Mouse (Mus musculus): ENCODE results near the gene Gm6899. TPM values are rescaled to one million over a fixed set of nuclear protein-coding genes. Genes with fewer than 3 reads are reported as not detected.

Gm6899 gene
- polyA plus RNA-seq, 1 experiment from 2014 or later: 0.33 TPM

GRCm38 (mm10) chr11:26596186-26596585 is 3.1 kb downstream of the Gm6899 start:
- no peaks in the 10 kb centered on the region for H3K27me3 ChIP-seq (ENCODE audit: control insufficient read depth, insufficient read depth, low read depth, low read length)
- no peaks in the 10 kb centered on the region for H3K36me3 ChIP-seq (ENCODE audit: control insufficient read depth, insufficient read depth)
- no peak overlapping the region for H3K4me3 ChIP-seq (ENCODE audit: low read depth, low read length)
- peak overlapping the region; percentile 48 for H3K27ac ChIP-seq (ENCODE audit: low read length)
- no peak overlapping the region for H3K4me2 ChIP-seq (ENCODE audit: low read depth, low read length)
- ATAC-seq (ENCODE audit: low read depth): no peak
- H3K9ac ChIP-seq (ENCODE audit: low read depth, low read length): no peak overlapping the region
- no peaks in the 10 kb centered on the region for H3K9me3 ChIP-seq (replicated peaks; ENCODE audit: control insufficient read depth, low read length)
- 77% methylated on average over 1 of the region's 1 CpGs for WGBS (ENCODE audit: insufficient replicate concordance)
- H3K4me1 ChIP-seq (ENCODE audit: control insufficient read depth, low read depth, low read length): peaks cover 39% of the 10 kb centered on the region

- no peak overlapping the region for H3K4me3 ChIP-seq (ENCODE audit: low read depth, low read length)
- no peaks in the 10 kb centered on the region for H3K27me3 ChIP-seq (ENCODE audit: control insufficient read depth, insufficient read depth, low read depth, low read length)
- no peaks in the 10 kb centered on the region for H3K9me3 ChIP-seq (replicated peaks; ENCODE audit: control insufficient read depth, low read length)
- 38% methylated on average over 6 of the region's 6 CpGs for WGBS (ENCODE audit: insufficient replicate concordance)
- peaks cover 39% of the 10 kb centered on the region for H3K4me1 ChIP-seq (ENCODE audit: control insufficient read depth, low read depth, low read length)
- peak overlapping the region; percentile 30 for H3K27ac ChIP-seq (ENCODE audit: low read length)
- ATAC-seq (ENCODE audit: low read depth): no peak
- H3K36me3 ChIP-seq (ENCODE audit: control insufficient read depth, insufficient read depth): no peaks in the 10 kb centered on the region
- no peak overlapping the region for H3K9ac ChIP-seq (ENCODE audit: low read depth, low read length)
- H3K4me2 ChIP-seq (ENCODE audit: low read depth, low read length): peak overlapping the region; percentile 15; the same call in 1 of the 2 replicates
These were observed 4.1 kb downstream of the Gm6899 start for GRCm38 (mm10) chr11:26597145-26597544.

- Histone ChIP-seq H3K27ac (ENCODE audit: low read length) (no peak overlapping the region), H3K9me3 (replicated peaks; ENCODE audit: control insufficient read depth, low read length) (no peaks in the 10 kb centered on the region), H3K9ac (ENCODE audit: low read depth, low read length) (no peak overlapping the region), H3K36me3 (ENCODE audit: control insufficient read depth, insufficient read depth) (no peaks in the 10 kb centered on the region), H3K27me3 (ENCODE audit: control insufficient read depth, insufficient read depth, low read depth, low read length) (no peaks in the 10 kb centered on the region), H3K4me1 (ENCODE audit: control insufficient read depth, low read depth, low read length) (peaks cover 34% of the 10 kb centered on the region), H3K4me2 (ENCODE audit: low read depth, low read length) (no peak overlapping the region), H3K4me3 (ENCODE audit: low read depth, low read length) (no peak overlapping the region)
- ATAC-seq (ENCODE audit: low read depth): no peak
- WGBS (ENCODE audit: insufficient replicate concordance): 74% methylated on average over 6 of the region's 6 CpGs
These were observed 4.7 kb downstream of the Gm6899 start for GRCm38 (mm10) chr11:26597761-26598160.

GRCm38 (mm10) chr11:26598876-26599275 is 5.8 kb downstream of the Gm6899 start:
- Histone ChIP-seq H3K9ac (ENCODE audit: low read depth, low read length) (no peak overlapping the region), H3K4me3 (ENCODE audit: low read depth, low read length) (no peak overlapping the region), H3K4me1 (ENCODE audit: control insufficient read depth, low read depth, low read length) (peaks cover 34% of the 10 kb centered on the region), H3K9me3 (replicated peaks; ENCODE audit: control insufficient read depth, low read length) (no peaks in the 10 kb centered on the region), H3K27ac (ENCODE audit: low read length) (peak overlapping the region; percentile 63), H3K36me3 (ENCODE audit: control insufficient read depth, insufficient read depth) (no peaks in the 10 kb centered on the region), H3K4me2 (ENCODE audit: low read depth, low read length) (peak overlapping the region; percentile 26; the same call in 1 of the 2 replicates), H3K27me3 (ENCODE audit: control insufficient read depth, insufficient read depth, low read depth, low read length) (no peaks in the 10 kb centered on the region)
- peak; percentile 82 for ATAC-seq (ENCODE audit: low read depth)
- WGBS (ENCODE audit: insufficient replicate concordance): 15% methylated on average over 1 of the region's 1 CpGs

GRCm38 (mm10) chr11:26600692-26601091 is 7.7 kb downstream of the Gm6899 start:
- Histone ChIP-seq H3K27ac (ENCODE audit: low read length) (no peak overlapping the region), H3K4me3 (ENCODE audit: low read depth, low read length) (no peak overlapping the region), H3K27me3 (ENCODE audit: control insufficient read depth, insufficient read depth, low read depth, low read length) (no peaks in the 10 kb centered on the region), H3K9me3 (replicated peaks; ENCODE audit: control insufficient read depth, low read length) (no peaks in the 10 kb centered on the region), H3K4me1 (ENCODE audit: control insufficient read depth, low read depth, low read length) (peaks cover 25% of the 10 kb centered on the region), H3K4me2 (ENCODE audit: low read depth, low read length) (no peak overlapping the region), H3K36me3 (ENCODE audit: control insufficient read depth, insufficient read depth) (no peaks in the 10 kb centered on the region), H3K9ac (ENCODE audit: low read depth, low read length) (no peak overlapping the region)
- 46% methylated on average over 4 of the region's 4 CpGs for WGBS (ENCODE audit: insufficient replicate concordance)
- no peak for ATAC-seq (ENCODE audit: low read depth)

- no peak overlapping the region for H3K4me3 ChIP-seq (ENCODE audit: low read depth, low read length)
- no peak overlapping the region for H3K4me2 ChIP-seq (ENCODE audit: low read depth, low read length)
- WGBS (ENCODE audit: insufficient replicate concordance): 60% methylated on average over 2 of the region's 2 CpGs
- H3K9me3 ChIP-seq (replicated peaks; ENCODE audit: control insufficient read depth, low read length): no peaks in the 10 kb centered on the region
- no peak overlapping the region for H3K27ac ChIP-seq (ENCODE audit: low read length)
- no peak for ATAC-seq (ENCODE audit: low read depth)
- H3K4me1 ChIP-seq (ENCODE audit: control insufficient read depth, low read depth, low read length): peaks cover 23% of the 10 kb centered on the region
- H3K9ac ChIP-seq (ENCODE audit: low read depth, low read length): no peak overlapping the region
- H3K27me3 ChIP-seq (ENCODE audit: control insufficient read depth, insufficient read depth, low read depth, low read length): no peaks in the 10 kb centered on the region
- H3K36me3 ChIP-seq (ENCODE audit: control insufficient read depth, insufficient read depth): no peaks in the 10 kb centered on the region
These were observed 8.6 kb downstream of the Gm6899 start for GRCm38 (mm10) chr11:26601571-26602175.

GRCm38 (mm10) chr11:26604061-26604655 is 11.1 kb downstream of the Gm6899 start:
- 68% methylated on average over 1 of the region's 1 CpGs for WGBS (ENCODE audit: insufficient replicate concordance)
- H3K4me2 ChIP-seq (ENCODE audit: low read depth, low read length): no peak overlapping the region
- no peaks in the 10 kb centered on the region for H3K36me3 ChIP-seq (ENCODE audit: control insufficient read depth, insufficient read depth)
- peaks cover 4% of the 10 kb centered on the region; the same call in 1 of the 2 replicates for H3K4me1 ChIP-seq (ENCODE audit: control insufficient read depth, low read depth, low read length)
- H3K9me3 ChIP-seq (replicated peaks; ENCODE audit: control insufficient read depth, low read length): no peaks in the 10 kb centered on the region
- H3K4me3 ChIP-seq (ENCODE audit: low read depth, low read length): no peak overlapping the region
- H3K27ac ChIP-seq (ENCODE audit: low read length): no peak overlapping the region
- no peak overlapping the region for H3K9ac ChIP-seq (ENCODE audit: low read depth, low read length)
- no peaks in the 10 kb centered on the region for H3K27me3 ChIP-seq (ENCODE audit: control insufficient read depth, insufficient read depth, low read depth, low read length)
- no peak for ATAC-seq (ENCODE audit: low read depth)

GRCm38 (mm10) chr11:26608795-26609194 is 15.8 kb downstream of the Gm6899 start:
- no peak for ATAC-seq (ENCODE audit: low read depth)
- WGBS (ENCODE audit: insufficient replicate concordance): 63% methylated on average over 10 of the region's 10 CpGs
- no peak overlapping the region for H3K4me3 ChIP-seq (ENCODE audit: low read depth, low read length)
- H3K9ac ChIP-seq (ENCODE audit: low read depth, low read length): no peak overlapping the region
- no peaks in the 10 kb centered on the region for H3K27me3 ChIP-seq (ENCODE audit: control insufficient read depth, insufficient read depth, low read depth, low read length)
- no peak overlapping the region for H3K27ac ChIP-seq (ENCODE audit: low read length)
- no peaks in the 10 kb centered on the region for H3K9me3 ChIP-seq (replicated peaks; ENCODE audit: control insufficient read depth, low read length)
- no peaks in the 10 kb centered on the region for H3K36me3 ChIP-seq (ENCODE audit: control insufficient read depth, insufficient read depth)
- no peak overlapping the region for H3K4me2 ChIP-seq (ENCODE audit: low read depth, low read length)
- no peaks in the 10 kb centered on the region for H3K4me1 ChIP-seq (ENCODE audit: control insufficient read depth, low read depth, low read length)

GRCm38 (mm10) chr11:26618475-26619223 is 25.6 kb downstream of the Gm6899 start:
- Histone ChIP-seq H3K27ac (ENCODE audit: low read length) (no peak overlapping the region), H3K4me1 (ENCODE audit: control insufficient read depth, low read depth, low read length) (no peaks in the 10 kb centered on the region), H3K27me3 (ENCODE audit: control insufficient read depth, insufficient read depth, low read depth, low read length) (no peaks in the 10 kb centered on the region), H3K36me3 (ENCODE audit: control insufficient read depth, insufficient read depth) (no peaks in the 10 kb centered on the region), H3K9ac (ENCODE audit: low read depth, low read length) (no peak overlapping the region), H3K4me2 (ENCODE audit: low read depth, low read length) (no peak overlapping the region), H3K9me3 (replicated peaks; ENCODE audit: control insufficient read depth, low read length) (no peaks in the 10 kb centered on the region), H3K4me3 (ENCODE audit: low read depth, low read length) (no peak overlapping the region)
- 40% methylated on average over 2 of the region's 2 CpGs for WGBS (ENCODE audit: insufficient replicate concordance)
- no peak for ATAC-seq (ENCODE audit: low read depth)

All from liver, embryonic 16.5 days (tissue).